Mouse (Mus musculus): Measurements from ENCODE around the gene Snx12. TPM values are rescaled to one million over a fixed set of nuclear protein-coding genes. Genes with fewer than 3 reads are reported as not detected.

Gene Snx12
- polyA plus RNA-seq (2014; fragmentation: Nextera tagmentation; extraction: Ambion mirVana) = 50.4 and 55.1 TPM in 2 replicates

DNA sequence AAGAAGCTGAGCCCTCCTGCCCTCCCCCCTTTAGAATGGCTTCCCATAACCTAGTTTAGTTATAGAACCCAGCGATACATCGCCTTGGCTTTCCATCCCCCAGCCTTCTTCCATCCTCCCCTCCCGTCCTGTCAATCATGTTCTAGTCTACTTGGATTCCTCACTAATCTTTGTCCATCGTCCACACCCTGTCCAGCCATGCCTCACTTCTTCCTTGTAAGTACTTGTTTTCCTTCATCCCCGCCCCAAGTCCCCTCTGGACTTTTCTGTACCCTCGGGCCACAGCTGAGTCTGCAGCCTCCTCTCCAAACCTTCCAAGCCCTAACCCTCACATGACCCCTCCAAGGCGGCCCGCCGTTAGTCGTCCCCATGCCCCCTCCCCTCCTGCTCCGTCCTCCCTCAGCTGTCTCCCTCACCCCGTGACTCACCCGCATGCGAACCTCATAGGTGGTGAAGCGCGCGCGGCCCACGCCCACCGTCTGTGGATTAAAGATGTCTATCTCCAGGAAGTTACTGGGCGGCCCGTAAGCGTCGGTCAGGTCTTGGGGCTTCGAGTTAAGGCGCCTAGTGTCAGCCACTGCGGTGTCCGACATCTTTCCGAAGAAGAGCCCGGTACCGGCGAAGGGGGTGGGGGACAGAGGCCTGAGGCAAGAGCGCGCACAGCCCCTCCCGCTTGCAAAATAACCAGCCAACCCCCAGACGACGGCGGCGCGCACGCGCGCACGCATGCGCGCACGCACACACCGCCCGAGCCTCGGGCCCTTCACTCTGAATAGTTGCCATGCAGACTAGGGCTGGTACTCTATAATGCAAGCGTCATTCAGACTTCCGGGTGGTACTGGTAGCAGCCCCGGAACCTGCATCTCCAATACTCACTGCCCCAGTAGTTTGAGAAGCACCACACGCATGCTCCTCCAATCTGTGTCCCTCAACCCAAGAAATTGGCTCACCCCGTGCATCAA is at the start of gene Snx12:
TSS of gene Snx12 (minus strand) at position 730 of the 962 bp plus-strand sequence.
- H3K27ac ChIP-seq (ENCODE audit: low read depth) = peak within 1 kb of the TSS; percentile 42; the same call in 1 of the 2 replicates
- WGBS = 12% methylated on average over 55 of the region's 55 CpGs
- no peaks in the 10 kb centered on the region for H3K4me1 ChIP-seq (ENCODE audit: insufficient read depth)
- H3K4me3 ChIP-seq (ENCODE audit: low read depth, low read length) = peak within 1 kb of the TSS; percentile 53
- H3K4me2 ChIP-seq = peak within 1 kb of the TSS; percentile 62
- H3K9me3 ChIP-seq (ENCODE audit: low read depth, low read length) = no peaks in the 10 kb centered on the region
- H3K9ac ChIP-seq = peak within 1 kb of the TSS; percentile 59
- ATAC-seq (ENCODE audit: insufficient read depth) (peak; percentile 98), DNase-seq (peak; percentile 92)
- no peaks in the 10 kb centered on the region for H3K36me3 ChIP-seq (ENCODE audit: insufficient read depth)
- H3K27me3 ChIP-seq (ENCODE audit: insufficient read depth, low read length) = no peaks in the 10 kb centered on the region
- no peak for TF ChIP-seq CTCF (IDR thresholded peaks at IDR 0.05; ENCODE audit: low read depth)

DNA sequence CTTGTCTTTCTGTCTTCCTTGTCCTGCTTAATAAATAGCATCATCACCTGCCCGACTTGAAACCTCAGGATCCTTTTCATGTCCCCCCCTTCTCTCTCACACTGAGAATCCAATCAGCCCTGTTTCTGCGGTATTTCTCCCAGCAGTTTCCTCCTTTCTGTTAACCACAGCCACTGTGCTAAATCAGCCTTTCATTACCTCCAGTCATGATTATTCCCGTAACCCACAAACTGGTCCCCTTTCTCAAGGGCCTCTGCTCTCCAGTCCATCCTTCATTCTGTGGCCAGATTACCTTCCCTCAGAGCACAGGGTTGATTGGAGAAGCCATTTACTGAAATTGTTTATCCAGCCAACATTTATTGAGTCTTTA is 46.4 kb upstream of the Snx12 start, which contains the start of gene Gm20489:
TSS of gene Gm20489 (minus strand) at position 269 of the 370 bp plus-strand sequence.
- H3K4me3 ChIP-seq (ENCODE audit: low read depth, low read length) = no peak within 1 kb of the TSS
- TF ChIP-seq CTCF (IDR thresholded peaks at IDR 0.05; ENCODE audit: low read depth) = no peak
- no peaks in the 10 kb centered on the region for H3K4me1 ChIP-seq (ENCODE audit: insufficient read depth)
- H3K27ac ChIP-seq (ENCODE audit: low read depth) = no peak within 1 kb of the TSS
- no peaks in the 10 kb centered on the region for H3K9me3 ChIP-seq (ENCODE audit: low read depth, low read length)
- H3K9ac ChIP-seq = no peak within 1 kb of the TSS
- no peak for ATAC-seq (ENCODE audit: insufficient read depth)
- DNase-seq = no peak
- 51% methylated on average over 3 of the region's 3 CpGs for WGBS
- H3K36me3 ChIP-seq (ENCODE audit: insufficient read depth) = no peaks in the 10 kb centered on the region
- no peak within 1 kb of the TSS for H3K4me2 ChIP-seq
- no peaks in the 10 kb centered on the region for H3K27me3 ChIP-seq (ENCODE audit: insufficient read depth, low read length)

DNA sequence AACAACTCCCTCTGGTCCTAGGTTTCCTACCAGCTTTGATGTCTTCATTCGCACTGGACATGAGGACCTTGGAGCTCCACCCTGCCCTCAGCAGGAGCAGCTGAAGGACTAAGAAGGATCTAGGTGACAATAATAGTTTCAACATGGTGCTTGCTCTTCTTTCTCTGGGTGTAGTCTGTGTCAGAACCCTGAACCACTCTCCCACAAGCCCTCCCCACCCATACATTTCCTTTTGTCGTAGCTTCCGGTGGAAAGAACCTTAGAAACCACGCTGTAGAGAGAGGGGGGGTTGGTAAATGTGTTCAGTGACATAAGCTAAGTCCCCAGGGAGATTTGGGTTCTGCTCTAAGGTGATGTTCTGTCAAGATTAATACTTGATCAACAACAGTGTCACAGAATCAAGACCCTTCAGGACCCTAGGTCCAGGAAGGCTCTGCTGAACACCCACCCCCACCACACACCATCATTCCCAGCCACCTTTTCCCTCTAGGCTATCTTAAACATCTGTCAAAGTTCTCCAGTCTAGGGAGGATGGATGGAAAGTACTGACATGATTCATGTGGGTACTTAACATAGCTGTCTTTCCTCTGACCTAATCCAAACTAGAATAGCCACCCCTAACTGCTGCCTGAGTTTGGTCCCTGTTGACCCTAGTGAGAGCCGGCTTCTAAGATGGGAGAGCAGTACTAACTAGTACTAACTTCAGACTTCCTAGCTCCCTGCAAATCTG is 45.8 kb upstream of the Snx12 start, which contains the start of gene Il2rg:
TSS of gene Il2rg (minus strand) at position 231 of the 730 bp plus-strand sequence.
- Histone ChIP-seq H3K27ac (ENCODE audit: low read depth) (no peak within 1 kb of the TSS), H3K9me3 (ENCODE audit: low read depth, low read length) (no peaks in the 10 kb centered on the region), H3K4me1 (ENCODE audit: insufficient read depth) (no peaks in the 10 kb centered on the region), H3K9ac (no peak within 1 kb of the TSS), H3K27me3 (ENCODE audit: insufficient read depth, low read length) (no peaks in the 10 kb centered on the region), H3K4me3 (ENCODE audit: low read depth, low read length) (no peak within 1 kb of the TSS), H3K4me2 (no peak within 1 kb of the TSS), H3K36me3 (ENCODE audit: insufficient read depth) (no peaks in the 10 kb centered on the region)
- DNase-seq (no peak), ATAC-seq (ENCODE audit: insufficient read depth) (no peak)
- no peak for TF ChIP-seq CTCF (IDR thresholded peaks at IDR 0.05; ENCODE audit: low read depth)
- 42% methylated on average over 5 of the region's 5 CpGs for WGBS

DNA sequence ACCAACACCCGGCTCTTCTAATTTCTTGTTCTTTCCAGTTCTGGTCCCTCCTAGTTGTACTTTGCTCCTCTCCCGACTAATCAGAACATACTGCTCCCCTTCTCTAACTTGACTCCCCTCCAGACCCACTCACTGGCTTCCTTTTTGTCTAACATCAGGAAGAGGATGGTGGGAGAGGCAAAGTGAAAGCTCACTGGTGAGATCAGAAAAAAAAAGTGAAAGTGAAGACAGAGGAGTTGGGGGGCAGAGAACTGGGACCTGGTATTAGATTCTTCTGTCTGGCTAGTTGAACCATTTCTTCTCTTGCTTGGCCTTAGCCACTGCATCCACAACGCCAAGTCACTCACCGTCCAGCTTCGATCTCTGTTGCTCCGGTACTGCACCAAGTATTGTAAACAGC is 44.3 kb upstream of the Snx12 start:
- H3K4me3 ChIP-seq (ENCODE audit: low read depth, low read length) = no peak overlapping the region
- no peaks in the 10 kb centered on the region for H3K9me3 ChIP-seq (ENCODE audit: low read depth, low read length)
- H3K27me3 ChIP-seq (ENCODE audit: insufficient read depth, low read length) = no peaks in the 10 kb centered on the region
- no peak overlapping the region for H3K9ac ChIP-seq
- 86% methylated on average over 6 of the region's 6 CpGs for WGBS
- no peak for TF ChIP-seq CTCF (IDR thresholded peaks at IDR 0.05; ENCODE audit: low read depth)
- H3K36me3 ChIP-seq (ENCODE audit: insufficient read depth) = no peaks in the 10 kb centered on the region
- H3K27ac ChIP-seq (ENCODE audit: low read depth) = no peak overlapping the region
- DNase-seq (no peak), ATAC-seq (ENCODE audit: insufficient read depth) (no peak)
- H3K4me1 ChIP-seq (ENCODE audit: insufficient read depth) = no peaks in the 10 kb centered on the region
- no peak overlapping the region for H3K4me2 ChIP-seq

DNA sequence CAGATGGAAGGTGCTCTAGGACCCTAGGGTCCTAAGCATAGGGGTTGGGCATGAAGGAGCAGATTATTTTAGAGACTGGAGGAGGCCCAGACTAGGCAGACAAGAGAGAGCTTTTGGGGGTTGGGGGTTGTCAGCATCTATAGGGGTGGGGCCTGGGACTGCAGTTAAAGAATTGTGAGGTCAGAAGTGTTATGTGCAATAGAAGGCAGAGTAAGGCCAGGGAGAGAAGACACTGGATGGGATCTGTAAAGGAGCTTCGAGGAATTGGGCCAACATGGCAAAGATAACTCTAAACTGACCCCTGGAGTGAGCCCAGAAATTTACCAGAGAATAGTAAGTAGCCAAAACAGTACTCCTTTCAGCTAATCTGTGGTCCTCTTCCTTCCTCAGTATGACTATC is 41.5 kb upstream of the Snx12 start, which contains the start of gene Gm614:
TSS of gene Gm614 (minus strand) at position 101 of the 400 bp plus-strand sequence.
- no peak within 1 kb of the TSS for H3K4me2 ChIP-seq
- ATAC-seq (ENCODE audit: insufficient read depth) (no peak), DNase-seq (no peak)
- H3K27ac ChIP-seq (ENCODE audit: low read depth) = no peak within 1 kb of the TSS
- H3K36me3 ChIP-seq (ENCODE audit: insufficient read depth) = no peaks in the 10 kb centered on the region
- TF ChIP-seq CTCF (IDR thresholded peaks at IDR 0.05; ENCODE audit: low read depth) = no peak
- H3K27me3 ChIP-seq (ENCODE audit: insufficient read depth, low read length) = no peaks in the 10 kb centered on the region
- no peaks in the 10 kb centered on the region for H3K4me1 ChIP-seq (ENCODE audit: insufficient read depth)
- 67% methylated on average over 1 of the region's 1 CpGs for WGBS
- H3K9me3 ChIP-seq (ENCODE audit: low read depth, low read length) = no peaks in the 10 kb centered on the region
- H3K4me3 ChIP-seq (ENCODE audit: low read depth, low read length) = no peak within 1 kb of the TSS
- no peak within 1 kb of the TSS for H3K9ac ChIP-seq

DNA sequence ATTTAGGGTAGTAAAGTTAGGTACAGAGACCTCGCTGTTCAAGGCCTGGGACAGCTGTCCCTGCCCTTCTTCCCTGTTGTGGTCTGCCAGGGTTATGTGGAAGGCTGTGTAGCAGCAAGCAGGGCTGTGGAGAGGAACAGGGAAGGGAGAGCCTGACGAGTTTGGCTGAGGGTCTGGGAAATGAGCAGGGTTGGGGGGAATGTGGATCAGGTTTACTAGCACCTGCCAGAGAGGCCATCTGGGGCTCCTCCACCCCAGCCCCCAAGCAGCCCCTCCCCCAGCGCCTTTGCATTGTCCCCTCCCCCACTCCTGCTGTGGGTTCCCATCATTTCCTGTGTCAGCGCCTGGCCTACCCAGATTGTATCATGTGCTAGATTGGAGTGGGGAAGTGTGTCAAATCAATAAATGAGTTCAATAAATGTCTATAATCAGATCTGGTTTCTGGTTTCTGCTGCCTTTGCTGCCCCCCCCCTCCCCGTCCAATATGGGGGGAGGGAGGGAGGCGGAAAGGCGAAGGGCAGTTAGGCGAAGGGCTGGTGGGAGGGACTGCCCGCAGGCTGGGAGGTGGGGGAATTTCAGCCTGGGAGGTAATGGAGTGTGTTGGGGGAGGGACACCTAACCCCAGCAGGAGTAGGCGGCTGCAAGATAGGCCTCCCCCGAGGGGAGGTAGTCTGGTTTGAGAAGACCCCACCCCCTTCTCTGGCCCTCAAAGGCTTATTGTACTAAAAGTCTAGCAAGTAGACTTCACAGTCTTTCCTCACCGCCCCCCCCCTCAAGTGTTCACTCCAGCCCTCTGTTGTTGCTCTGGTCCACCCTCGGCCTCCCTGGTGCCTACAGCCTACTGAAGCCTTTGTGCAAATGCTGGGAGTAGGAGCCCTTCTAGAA is 38.3 kb upstream of the Snx12 start:
- ATAC-seq (ENCODE audit: insufficient read depth) = peak; percentile 81
- no peak for TF ChIP-seq CTCF (IDR thresholded peaks at IDR 0.05; ENCODE audit: low read depth)
- no peaks in the 10 kb centered on the region for H3K9me3 ChIP-seq (ENCODE audit: low read depth, low read length)
- H3K27me3 ChIP-seq (ENCODE audit: insufficient read depth, low read length) = no peaks in the 10 kb centered on the region
- 19% methylated on average over 10 of the region's 13 CpGs for WGBS
- peak overlapping the region; percentile 77 for H3K27ac ChIP-seq (ENCODE audit: low read depth)
- H3K9ac ChIP-seq = 0 out of 2 replicates have a peak overlapping the region, but pooled peaks have one; percentile 5
- peak overlapping the region; percentile 15; the same call in 1 of the 2 replicates for H3K4me2 ChIP-seq
- DNase-seq = peak; percentile 70
- H3K4me3 ChIP-seq (ENCODE audit: low read depth, low read length) = no peak overlapping the region
- H3K4me1 ChIP-seq (ENCODE audit: insufficient read depth) = no peaks in the 10 kb centered on the region
- H3K36me3 ChIP-seq (ENCODE audit: insufficient read depth) = no peaks in the 10 kb centered on the region

All from lung, embryonic 14.5 days (tissue).